Mouse (Mus musculus) heart, adult 18-20 months (tissue): ENCODE results near the gene Sema4b. TPM values are rescaled to one million over a fixed set of nuclear protein-coding genes. Genes with fewer than 3 reads are reported as not detected.

Experiments used
- DNase-seq, 2 experiments: peaks; one replicate each; pipeline ENCODE4 v3.0.0; 2021 to 2022; ENCODE audit warnings: mixed read lengths in 1 of 2
- total RNA-seq, 2 experiments: library from RNA; stranded (reverse); gene quantifications; 2 replicates each; pipeline ENCODE4 v1.2.3; 2021

Sema4b gene
- total RNA-seq, 2 experiments from 2014 or later = 10.6 to 12.6 TPM

- DNase-seq = peak; percentile 97 to 99
These were observed 82.5 kb downstream of the Sema4b start, which contains the start of gene Vps33b for GRCm38 (mm10) chr7:80268897-80269750. Gene Vps33b (plus strand): TSS chr7:80269649.

GRCm38 (mm10) chr7:80269751-80270255 is 83.2 kb downstream of the Sema4b start:
- DNase-seq = no peak

DNA sequence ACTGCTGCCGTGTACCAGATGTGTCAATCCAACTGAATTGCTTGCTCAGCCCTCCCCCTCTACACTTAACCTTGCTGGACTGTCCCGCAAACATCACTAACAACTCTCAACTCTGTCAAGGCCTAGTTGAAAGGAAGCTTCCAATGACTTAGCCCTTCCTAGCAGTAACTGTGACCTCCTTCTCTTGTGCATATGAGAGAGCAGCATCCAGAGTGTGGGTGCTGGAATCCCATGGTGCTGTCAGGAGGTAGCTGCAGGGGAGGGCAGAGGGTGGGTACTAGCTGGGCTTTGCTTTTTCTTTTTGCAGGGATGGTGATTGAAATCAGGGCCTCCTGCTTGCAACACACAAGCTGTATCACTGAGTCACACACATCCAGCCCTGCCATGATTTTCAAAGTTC is 86.8 kb downstream of the Sema4b start:
- no peak for DNase-seq

Other genes starting within 250 kb of the Sema4b start
- gene Zfp710, start 162.0 kb upstream of the Sema4b start, total RNA-seq = 10 to 100 TPM; 21.6 to 22.4 TPM
- 1,000 to 10,000 TPM; 2,187 to 2,245 TPM for gene Idh2, start 71.4 kb upstream of the Sema4b start, total RNA-seq
- 10 to 100 TPM; 15.2 to 18.6 TPM for gene Cib1, start 46.0 kb downstream of the Sema4b start, total RNA-seq
- gene Gdpgp1, start 46.0 kb downstream of the Sema4b start, total RNA-seq = 1 to 10 TPM; 1.2 to 1.6 TPM
- gene Ttll13, start 59.5 kb downstream of the Sema4b start, total RNA-seq = under 1 TPM; 0.12 to 0.36 TPM
- 10 to 100 TPM; 26.1 to 30.2 TPM for gene Ngrn, start 74.4 kb downstream of the Sema4b start, total RNA-seq
- gene Vps33b, start 82.8 kb downstream of the Sema4b start, total RNA-seq = 1 to 10 TPM; 7.2 to 9.0 TPM
- 1 to 10 TPM in 1 of 2 experiments, under 1 TPM in 1; 0.87 to 2.2 TPM for gene Prc1, start 107.6 kb downstream of the Sema4b start, total RNA-seq
- gene Rccd1, start 137.6 kb downstream of the Sema4b start, total RNA-seq = 1 to 10 TPM; 4.7 to 6.8 TPM
- 10 to 100 TPM; 15.8 to 16.0 TPM for gene Unc45a, start 154.2 kb downstream of the Sema4b start, total RNA-seq
- gene Hddc3, start 156.3 kb downstream of the Sema4b start, total RNA-seq = 10 to 100 TPM; 32.4 to 35.5 TPM
- 10 to 100 TPM; 54.6 to 55.7 TPM for gene Man2a2, start 184.5 kb downstream of the Sema4b start, total RNA-seq
- gene Fes, start 201.1 kb downstream of the Sema4b start, total RNA-seq = 10 to 100 TPM in 1 of 2 experiments, 1 to 10 TPM in 1; 9.9 to 11.4 TPM
- gene Furin, start 218.6 kb downstream of the Sema4b start, total RNA-seq = 100 to 1,000 TPM; 103 to 114 TPM